Mouse (Mus musculus): ENCODE measurements around the gene Gltp.

DNA sequence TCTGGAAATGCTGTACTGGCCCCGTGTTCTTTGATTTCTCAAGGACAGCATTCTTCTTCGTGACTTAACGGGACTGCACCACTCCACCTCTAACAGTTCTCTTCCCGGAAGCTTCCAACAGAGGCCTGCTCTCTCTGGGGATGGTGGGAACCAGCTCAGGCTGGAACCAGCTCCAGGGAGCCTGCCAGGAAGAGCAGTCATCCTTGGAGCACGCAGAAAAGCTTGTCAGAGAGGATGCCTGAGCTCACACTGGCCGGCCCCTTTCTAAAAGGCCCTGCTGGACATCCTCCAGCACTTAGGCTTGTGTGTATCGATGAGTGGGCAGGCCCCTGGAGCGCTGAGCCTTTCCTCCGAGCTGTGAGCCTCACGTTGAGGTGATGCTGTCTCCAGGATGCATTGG lies 37.4 kb upstream of the Gltp start:
- TF ChIP-seq POLR2A (IDR thresholded peaks at IDR 0.05; ENCODE audit: insufficient read depth, low read depth, low read length) (no peak), CTCF (IDR thresholded peaks at IDR 0.05; ENCODE audit: insufficient read depth, low read depth, low read length) (no peak)

Data from olfactory bulb, adult 2 months (tissue).